Mouse (Mus musculus) spleen, postnatal 36 days (tissue): ENCODE measurements around the gene Fam234a.
"Not testable (repeated sequence)": the region's sequence is repeated elsewhere in the genome, so short reads cannot be mapped to it uniquely, and the experiment has no call there.

Experiments used
- DNase-seq, 2 experiments: peaks; one replicate each; pipeline ENCODE4 v3.0.0; 2022; ENCODE audit warnings: low spot score in 2 of 2, mixed read lengths in 1 of 2

Gene Fam234a

GRCm38 (mm10) chr17:26175248-26175647 lies 68.8 kb downstream of the Fam234a start:
- DNase-seq = not testable (repeated sequence)

- peak; percentile 82 to 85 for DNase-seq
Measured at GRCm38 (mm10) chr17:26168039-26168438, 76.0 kb downstream of the Fam234a start.

DNA sequence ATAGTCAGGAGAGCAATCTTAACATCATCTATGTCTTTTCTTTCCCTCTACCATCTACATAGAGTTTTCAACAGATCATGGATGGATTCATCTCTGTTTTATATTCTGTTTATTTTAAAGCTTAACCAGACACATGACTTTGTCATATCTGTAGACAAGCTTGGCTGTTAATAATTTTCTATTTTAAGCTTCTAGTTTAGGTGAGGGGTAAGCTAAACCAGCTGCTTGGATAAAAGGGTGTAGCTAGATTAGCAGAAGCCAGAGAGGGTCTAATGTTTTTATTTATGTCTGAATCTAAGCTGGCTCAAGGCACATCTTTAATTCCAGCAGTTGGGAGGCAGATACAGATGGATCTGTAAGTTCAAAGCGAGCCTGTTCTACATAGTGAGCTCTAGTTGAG lies 81.3 kb downstream of the Fam234a start:
- no peak for DNase-seq
